Mouse (Mus musculus) adrenal gland, postnatal 10 days (tissue): ENCODE measurements around the gene Trmt61a. TPM values are rescaled to one million over a fixed set of nuclear protein-coding genes. Genes with fewer than 3 reads are reported as not detected.
"Not testable (repeated sequence)": the region's sequence is repeated elsewhere in the genome, so short reads cannot be mapped to it uniquely, and the experiment has no call there.

Source experiments
- DNase-seq: peaks from one replicate; pipeline ENCODE4 v3.0.0; 2021; ENCODE audit warnings: mixed read lengths
- total RNA-seq, 2 experiments: library from RNA; stranded (reverse); gene quantifications; 2 replicates each; pipeline ENCODE4 v1.2.3; 2021

Trmt61a gene
- total RNA-seq, 2 experiments from 2014 or later, result 9.5 to 11.3 TPM

DNA sequence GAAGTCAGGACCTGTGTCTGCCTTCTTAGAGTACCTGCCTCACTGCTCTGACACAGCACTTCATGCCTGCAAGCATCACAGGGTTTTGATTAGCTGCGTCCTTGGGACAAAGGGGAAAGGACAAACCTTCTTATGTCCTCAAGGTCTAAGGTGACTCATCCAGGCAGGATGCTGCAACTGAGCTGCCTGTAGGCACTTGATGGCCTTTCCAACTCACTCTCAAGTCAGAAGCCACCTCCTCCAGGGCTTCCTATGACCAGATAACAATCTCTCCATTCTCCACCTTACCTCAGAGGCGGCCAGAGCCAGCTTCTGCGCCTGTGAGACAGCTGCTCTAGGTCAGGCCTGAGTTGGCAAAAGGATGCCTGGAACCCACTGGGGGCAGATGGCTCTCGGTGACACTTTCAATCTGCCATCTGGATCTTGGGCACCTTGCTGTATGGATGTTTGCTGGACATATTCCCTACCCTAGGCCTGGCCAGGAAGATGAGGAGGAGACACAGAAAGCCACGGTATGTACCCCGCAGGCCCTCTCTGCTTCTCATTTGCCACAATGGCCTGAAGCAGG lies 20.5 kb downstream of the Trmt61a start:
- no peak for DNase-seq

- no peak for DNase-seq
Observed at GRCm38 (mm10) chr12:111699542-111699941, 21.6 kb downstream of the Trmt61a start.

GRCm38 (mm10) chr12:111700920-111701458 lies 23.1 kb downstream of the Trmt61a start:
- no peak for DNase-seq

DNA sequence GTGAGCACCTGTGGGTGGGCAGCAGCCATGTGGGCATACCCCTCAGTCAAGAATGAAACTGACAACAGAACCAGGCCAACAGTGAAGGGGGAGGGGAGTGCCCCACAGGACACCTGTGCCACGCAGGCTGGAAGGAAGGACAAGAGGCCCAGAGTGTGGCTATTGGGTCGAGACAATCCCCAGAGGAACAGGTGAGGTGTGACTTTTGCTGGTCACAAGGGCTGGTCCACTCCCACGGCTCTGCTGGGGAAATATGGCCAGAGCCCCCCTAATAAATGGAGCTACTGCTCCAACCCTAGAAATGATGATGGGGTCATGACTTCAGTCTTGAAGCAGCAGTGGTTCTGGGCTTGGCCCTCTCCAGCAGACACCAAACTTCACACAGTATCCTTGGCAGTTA lies 25.4 kb downstream of the Trmt61a start:
- DNase-seq, result no peak

GRCm38 (mm10) chr12:111704609-111705008 lies 26.7 kb downstream of the Trmt61a start:
- DNase-seq, result peak; percentile 62

DNA sequence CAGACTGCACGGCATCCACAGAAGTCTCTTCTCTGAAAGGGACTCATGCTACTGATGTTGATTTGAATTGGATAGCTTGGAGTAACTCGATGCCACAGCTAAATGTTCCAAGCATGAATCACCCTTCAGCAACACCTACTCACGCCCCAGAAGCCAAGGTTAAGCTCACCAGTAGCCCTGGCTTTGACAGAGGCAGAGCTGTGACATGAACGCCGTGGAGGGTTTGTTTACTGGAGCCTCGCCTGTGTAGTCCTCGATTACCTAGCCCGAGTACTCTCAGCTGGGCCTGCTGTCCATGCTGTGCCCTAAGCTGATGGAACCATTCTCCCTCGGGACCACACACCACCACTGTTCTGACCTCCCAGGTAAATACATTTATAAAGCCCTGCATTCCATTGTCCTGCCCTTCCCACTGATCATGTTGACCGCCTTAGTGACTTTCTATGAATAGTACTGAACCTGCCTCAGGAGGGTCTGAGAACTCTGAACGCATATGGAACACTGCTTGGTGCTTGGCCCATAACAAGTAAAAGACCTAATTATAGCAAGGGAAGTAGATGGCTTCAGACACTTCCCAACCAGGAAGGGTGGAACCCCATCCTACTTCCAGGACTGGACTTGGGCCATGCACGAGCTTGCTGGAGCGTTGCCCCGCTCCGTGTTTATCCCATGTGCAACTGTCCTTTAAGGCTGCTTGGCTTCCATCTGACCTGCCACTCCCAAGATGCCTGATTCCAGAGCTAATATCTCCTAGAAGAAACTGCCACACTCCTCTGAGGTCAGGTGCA lies 27.5 kb downstream of the Trmt61a start:
- DNase-seq, result peak; percentile 68

DNA sequence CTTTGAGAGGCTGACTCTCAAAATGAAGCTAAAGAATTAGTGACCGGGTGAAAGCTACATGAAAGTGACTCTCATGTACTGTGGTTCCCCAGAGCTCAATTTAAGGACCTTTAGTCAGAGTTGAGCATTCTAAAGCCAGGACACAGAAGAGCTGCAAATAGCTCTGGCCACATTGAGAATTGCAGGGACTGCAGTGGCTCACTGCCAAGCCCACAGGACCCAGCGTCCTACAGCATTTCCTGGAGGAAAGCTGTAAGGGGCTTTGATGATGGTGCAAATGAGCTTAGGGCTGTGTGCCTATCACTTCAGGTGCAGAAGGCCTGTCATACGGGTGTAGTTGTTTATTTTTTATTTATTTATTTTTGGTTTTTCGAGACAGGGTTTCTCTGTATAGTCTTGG lies 30.3 kb downstream of the Trmt61a start:
- no peak for DNase-seq

DNA sequence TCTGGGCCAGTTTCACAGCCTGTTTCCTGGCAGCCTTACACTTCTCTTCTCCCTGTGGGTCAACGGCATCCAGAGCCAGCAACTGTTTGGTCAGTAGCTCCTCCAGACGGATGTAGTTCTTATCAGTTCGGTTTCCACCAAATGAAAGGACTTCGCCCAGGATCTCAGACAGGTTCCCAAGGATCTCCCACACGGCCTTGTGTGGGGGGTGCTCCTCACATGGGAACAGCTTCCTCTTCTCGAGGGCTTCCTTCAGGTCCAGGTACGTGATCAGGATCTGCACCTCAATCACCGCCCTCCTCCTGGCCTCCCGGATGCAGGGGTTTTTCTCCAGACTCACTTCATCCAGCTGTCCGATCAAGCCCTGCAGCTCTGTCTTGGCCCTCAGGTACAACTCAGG lies 32.2 kb downstream of the Trmt61a start:
- no peak for DNase-seq

DNA sequence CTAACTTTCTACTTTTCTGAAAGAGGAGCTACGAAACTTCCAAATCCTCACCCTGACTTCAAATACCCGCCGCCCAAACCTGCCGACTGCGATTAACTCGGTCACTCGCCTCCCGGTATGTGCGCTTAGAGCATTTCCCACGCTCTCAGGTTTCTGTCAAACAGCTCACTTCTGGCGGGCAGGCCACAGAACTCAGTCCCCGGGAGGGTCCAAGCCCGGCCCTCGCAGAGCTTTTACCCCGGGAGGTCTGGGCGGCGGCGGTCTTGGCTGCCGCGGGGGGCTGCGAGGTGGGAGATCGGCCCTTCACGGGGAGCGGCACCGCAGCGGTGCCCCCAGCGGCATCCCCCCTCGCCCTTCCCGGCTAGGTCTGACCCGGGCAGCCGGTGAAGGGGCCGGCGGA lies 34.6 kb downstream of the Trmt61a start:
- DNase-seq, result peak; percentile 47

DNA sequence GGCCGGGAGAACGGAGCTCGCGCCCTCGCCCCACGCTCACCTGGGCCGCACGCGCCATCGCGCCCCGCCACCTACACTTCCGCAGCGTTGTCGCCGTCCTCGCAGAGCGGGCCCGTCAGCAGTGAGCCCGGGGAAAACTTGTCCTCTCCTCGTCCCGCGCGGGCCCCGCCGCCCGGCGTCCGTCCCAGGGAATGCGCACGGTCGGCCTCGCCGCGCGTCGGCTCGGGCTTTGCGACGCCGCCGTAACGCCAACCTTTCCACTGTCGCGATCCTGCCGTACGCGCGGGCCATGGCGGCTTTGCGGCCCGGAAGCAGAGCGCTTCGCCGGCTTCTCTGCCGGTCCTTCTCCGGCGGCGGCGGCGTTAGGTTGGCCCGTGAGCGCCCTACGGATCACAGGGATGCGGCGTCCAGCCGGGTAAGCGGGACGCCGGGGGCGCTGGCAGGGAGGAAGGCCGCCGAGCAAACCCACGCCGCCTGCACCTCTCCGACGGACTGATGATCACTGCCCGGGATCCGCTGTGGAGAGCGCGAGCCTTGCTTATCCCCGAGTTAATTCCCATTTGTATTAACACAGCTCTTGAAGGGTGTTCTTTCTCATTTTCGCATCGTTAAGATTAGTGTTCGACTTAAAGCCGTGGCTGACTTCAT lies 35.2 kb downstream of the Trmt61a start, which contains the start of the genes Bag5 and Apopt1:
Gene Bag5, minus strand, starts transcription at position 254 of the 648 bp plus-strand sequence.
Gene Apopt1, plus strand, starts transcription at position 258 of the 648 bp plus-strand sequence.
- DNase-seq, result peak; percentile 95

- DNase-seq, result not testable (repeated sequence)
Observed at GRCm38 (mm10) chr12:111713880-111714279, 36.0 kb downstream of the Trmt61a start.

DNA sequence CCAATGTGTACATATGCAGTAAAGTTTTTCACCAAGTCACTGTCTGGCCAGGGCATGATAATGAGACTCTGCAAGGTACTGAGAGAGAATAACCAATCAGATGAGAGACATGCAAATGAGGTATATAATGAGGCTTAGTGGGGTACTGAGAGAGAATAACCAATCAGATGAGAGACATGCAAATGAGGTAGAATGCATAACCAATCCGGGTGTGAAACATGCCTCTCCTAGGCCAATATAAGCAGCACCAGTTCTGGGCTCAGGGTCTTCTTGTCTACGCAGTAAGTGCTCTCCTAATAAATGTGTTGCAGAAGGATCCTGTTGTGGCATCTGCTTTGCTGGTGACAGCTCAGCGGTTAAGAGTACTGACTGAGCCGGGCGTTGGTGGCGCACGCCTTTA lies 38.6 kb downstream of the Trmt61a start:
- no peak for DNase-seq

DNA sequence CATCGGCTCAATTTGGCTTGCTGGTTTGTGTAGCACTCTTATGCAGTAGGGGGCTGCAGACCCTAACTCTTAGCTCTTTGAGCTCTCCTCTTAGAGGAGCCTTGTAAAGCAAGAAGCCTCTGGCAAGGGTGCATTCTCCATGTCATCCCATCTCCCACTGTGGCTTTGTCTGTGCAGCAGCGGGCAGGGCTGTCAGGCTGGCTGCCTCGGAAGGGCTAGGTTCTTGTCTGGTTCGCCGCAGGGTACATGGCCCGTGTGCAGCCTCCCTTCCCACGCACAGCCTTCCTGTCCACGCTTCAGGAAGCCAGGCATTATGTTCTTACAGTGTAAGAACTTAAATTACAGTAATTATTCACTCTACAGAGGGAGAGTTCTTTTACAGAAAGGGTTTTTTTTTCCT lies 40.8 kb downstream of the Trmt61a start:
- DNase-seq, result no peak

DNA sequence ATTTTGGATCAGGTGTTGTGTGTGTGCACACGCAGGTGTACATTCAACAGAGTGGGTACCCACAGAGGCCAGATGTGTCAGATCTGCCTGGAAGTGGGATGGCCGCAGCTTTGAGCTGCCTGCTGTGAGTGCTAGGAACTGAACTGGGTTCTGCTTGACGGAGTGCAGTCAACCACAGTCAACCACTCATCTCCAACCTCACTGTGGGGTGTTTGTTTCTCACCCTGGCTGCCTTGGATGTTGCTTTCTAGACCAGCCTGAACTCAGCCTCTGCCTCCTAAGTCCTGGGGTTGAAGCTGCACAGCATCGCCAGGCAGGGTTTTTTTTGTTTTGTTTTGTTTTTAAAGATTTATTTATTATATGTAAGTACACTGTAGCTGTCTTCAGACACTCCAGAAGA lies 42.3 kb downstream of the Trmt61a start:
- no peak for DNase-seq

- peak; percentile 68 for DNase-seq
Observed at GRCm38 (mm10) chr12:111722654-111723053, 44.7 kb downstream of the Trmt61a start.

GRCm38 (mm10) chr12:111724638-111725337 lies 46.9 kb downstream of the Trmt61a start:
- no peak for DNase-seq

DNA sequence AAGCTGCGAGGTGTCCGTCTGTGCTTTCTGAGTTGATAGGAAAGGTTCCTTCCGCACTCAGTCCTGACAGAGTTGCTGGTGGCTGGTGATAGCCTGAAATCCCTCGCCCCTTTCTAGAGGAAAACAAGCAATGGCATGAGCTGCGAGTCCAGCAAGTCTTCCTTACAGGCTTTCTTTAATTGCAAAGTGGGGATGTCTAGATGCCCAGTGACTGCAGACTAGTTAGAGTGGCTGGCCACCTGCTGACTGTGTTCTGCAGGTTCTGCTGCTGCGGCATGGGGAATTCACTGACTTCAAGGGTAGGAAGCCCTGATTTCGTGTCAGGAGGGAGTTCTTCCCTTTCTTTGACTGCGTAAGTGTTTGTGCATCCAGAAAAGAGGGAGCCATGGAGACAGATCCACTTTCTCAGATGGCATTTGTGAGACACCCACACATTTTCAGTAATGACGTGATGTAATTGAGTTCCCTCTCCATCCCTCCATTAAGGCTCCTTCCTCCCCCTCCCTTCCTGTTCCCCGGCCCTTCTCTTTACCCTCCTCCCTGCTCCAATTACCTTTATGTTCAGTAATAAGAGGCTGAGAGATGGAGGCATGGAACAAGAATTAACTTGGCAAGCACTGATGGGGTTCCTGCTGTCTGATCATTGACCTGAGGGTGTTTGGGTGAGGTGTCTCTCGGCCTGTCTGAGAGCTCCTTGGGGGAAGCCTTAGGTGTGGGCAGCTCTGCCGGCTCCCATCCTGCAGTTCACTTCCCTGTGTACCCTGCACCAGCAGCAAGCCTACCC lies 47.6 kb downstream of the Trmt61a start:
- DNase-seq, result no peak

DNA sequence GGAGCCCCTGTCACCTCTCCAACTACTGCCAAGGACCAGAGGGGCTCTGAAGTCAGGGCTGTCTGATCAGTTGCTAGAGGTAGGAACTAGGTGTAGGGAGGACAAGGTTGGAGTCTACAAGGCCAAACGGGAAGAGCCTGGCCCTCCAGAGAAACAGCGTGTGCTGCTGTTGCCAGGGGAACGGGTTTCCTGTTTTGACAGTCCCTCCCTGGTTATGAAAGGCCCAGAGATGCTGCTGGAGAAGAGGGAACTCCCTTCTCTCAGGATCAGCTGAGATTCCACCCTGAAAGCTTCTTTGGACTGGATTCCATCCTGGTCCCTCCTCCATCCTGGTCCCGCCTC lies 48.2 kb downstream of the Trmt61a start:
- DNase-seq, result no peak

- no peak for DNase-seq
Observed at GRCm38 (mm10) chr12:111727956-111728355, 50.1 kb downstream of the Trmt61a start.

DNA sequence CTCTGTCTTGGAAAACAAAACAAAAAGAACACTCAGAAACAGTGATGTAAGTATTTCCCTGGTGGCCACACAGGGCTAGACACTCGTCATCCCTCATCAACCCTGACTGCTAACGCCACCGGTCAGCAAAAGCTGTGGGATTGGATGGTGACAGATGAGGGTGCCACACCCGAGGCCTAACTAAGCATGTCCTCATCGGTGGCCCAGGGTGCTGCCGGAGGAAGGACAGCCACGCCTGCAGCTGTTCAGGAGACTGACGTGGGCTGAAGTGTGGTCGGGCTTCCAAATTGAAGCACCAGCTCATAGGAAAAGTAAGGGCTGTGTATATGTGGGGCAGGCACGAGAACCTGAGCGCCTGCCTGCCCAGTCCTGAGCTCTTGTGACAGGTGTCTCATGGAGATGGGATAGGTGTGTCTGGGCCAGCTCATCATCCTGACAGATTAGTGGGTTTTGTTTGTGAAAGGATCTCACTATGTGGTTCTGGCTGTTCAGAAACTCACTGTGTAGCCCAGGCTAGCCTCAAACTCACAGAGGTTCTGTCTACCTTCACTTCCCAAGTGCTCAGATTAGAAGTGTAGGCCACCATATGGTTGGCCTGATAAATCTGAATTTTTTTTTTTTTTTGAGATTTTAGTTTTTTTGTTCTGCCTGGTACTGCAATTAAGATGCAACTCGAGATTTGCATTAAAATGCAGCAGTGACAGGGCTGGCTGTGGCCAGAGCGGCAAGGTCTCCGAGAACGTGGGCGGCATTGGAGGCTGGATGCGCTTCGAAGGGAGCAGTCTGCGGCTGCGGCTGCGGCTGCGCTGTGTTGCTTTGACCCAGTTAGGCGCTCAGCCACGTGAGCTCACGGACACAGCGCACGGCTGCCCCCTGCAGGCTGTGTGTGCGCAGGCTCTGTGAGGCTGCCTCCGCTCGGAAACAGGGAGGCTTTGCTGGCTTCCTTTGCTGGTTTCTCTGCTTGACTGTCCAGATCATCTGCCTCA lies 54.2 kb downstream of the Trmt61a start:
- DNase-seq, result peak; percentile 93
